Mouse (Mus musculus) heart, adult 2 months (tissue): ENCODE measurements around the gene Pcid2.

Experiments
- CTCF ChIP-seq: fragments of 200-600 bp; IDR thresholded peaks from 2 replicates; pipeline ENCODE4 v1.8.1; 2022; ENCODE audit warnings: antibody characterized with exemption, mild to moderate bottlenecking, moderate library complexity
- EP300 ChIP-seq: fragments of 200-500 bp; IDR thresholded peaks from 2 replicates; pipeline ENCODE4 v1.6.1; 2011; ENCODE audit warnings: low read depth, low read length, control low read depth; ENCODE audit not compliant: insufficient read depth
- POLR2A ChIP-seq: fragments of 200-500 bp; IDR thresholded peaks from 2 replicates; pipeline ENCODE4 v1.6.1; 2011; ENCODE audit warnings: mild to moderate bottlenecking, low read depth, low read length, control low read depth; ENCODE audit not compliant: insufficient read depth

DNA sequence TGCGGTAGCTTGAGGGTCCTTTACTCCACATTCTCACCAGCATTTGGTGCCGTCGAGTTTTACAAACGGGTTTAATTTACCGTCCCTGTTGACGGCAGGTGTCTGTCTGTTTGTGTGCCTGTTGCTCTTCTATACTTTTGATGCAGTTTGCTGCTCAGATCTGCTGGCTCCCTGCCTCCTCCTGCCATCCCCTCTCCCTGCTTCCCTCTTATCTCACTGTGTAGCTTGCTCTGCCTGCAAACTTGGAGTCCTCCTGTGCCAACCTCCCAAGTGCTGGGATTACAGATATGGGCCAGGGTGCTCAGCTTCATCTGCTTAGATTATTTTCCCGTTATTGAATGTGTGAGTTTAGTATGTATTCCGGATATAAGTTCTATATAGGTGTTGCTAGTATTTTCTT, 3.7 kb upstream of the Pcid2 start:
- TF ChIP-seq CTCF (no peak), EP300 (no peak), POLR2A (no peak)
